Mouse (Mus musculus) adrenal gland, postnatal 0 days (tissue): ENCODE measurements around the gene Bcl2l11. TPM values are rescaled to one million over a fixed set of nuclear protein-coding genes. Genes with fewer than 3 reads are reported as not detected.

Experiments
- polyA plus RNA-seq: library from polyadenylated mRNA; unstranded; fragments of >200 nt; fragmentation: Nextera tagmentation; extraction: Ambion mirVana; gene quantifications from 2 replicates; pipeline ENCODE4 v1.2.1, GENCODE M21; 2015

Gene Bcl2l11
- polyA plus RNA-seq, result 9.0 and 15.7 TPM in 2 replicates

DNA sequence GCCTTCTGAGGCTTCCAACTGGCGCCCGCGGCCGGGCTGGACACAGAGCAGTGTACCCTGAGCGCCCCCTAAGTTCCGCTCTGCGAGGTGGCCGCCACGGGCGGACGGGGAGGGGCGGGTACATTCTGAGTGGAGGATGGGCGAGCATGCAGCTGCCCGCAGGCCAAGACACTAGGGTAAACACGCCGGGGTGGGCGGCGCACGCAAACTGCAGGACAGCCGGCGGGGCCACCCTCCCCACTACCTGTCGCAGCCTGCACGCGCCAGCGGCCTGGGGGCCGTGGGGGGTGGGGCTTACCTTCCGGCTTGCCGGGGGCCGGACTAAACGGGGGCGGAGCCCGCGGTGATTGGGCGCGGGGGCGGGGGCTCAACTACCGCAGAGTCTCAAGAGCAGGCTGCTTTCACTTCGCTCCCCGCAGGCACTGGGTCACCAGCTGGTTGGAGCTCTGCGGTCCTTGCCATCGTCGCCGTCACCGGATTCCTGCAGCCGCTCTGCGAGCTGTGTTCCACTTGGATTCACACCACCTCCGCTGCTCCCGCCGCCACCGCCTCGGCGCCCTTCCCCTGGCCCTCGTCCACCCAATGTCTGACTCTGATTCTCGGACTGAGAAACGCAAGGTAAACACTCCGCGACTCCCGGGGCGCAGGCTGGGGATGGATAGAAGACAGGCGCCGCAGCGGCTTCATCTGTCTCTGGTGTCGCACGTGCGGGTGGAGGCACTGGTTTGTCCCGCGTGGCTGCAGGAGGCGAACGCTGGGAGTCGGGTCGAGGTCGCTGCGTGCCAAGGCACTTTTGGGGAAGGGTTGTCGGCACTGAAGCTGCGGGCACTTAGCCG lies at the start of gene Bcl2l11:
Bcl2l11 (plus strand) TSS at position 404 of the 836 bp plus-strand sequence.

